Mouse (Mus musculus): ENCODE measurements around the gene Gtpbp3. TPM values are rescaled to one million over a fixed set of nuclear protein-coding genes. Genes with fewer than 3 reads are reported as not detected.
A peak's percentile ranks its signal among the peaks of the same experiment; 100 is the strongest.

Gtpbp3 gene
- total RNA-seq (2021) = 10 to 100 TPM; 19.7 to 22.1 TPM

DNA sequence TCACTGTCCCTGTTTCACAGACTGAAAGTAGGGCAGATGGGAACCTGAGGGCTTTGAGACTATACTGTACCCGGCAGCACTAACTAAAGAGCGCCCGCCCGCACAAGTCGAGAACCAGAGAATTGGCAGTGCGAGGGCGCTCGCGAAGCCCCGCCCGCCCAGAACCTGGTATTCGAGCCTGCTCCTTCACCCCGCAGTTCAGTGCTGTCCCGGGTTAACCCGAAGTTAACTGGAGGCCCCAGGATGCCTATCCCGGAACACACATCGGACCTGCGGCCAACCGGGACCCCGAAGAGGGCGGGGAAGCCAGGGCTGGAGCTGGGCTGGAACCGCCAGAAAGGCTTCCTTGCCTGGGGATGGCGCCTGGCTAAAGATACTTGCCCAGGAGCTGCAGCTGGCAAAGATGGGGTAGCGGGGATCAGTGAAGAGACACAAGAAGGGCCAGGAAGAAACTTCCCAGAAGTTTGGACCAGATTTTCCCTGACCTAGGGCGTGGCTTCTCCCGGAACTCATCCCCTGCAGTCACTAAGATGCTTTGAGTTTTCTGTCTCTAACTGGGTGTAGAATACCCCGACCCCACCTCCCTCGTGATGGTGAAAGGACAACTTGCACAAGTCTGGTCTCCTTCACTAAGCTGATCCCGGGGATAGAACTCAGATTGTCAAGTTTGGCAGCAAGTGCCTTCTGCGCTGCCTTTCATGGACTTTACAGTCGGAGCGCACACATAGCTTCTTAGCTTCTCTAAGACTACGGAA, at the start of gene Gtpbp3:
Gene Gtpbp3 (plus strand): TSS at position 413 of the 755 bp plus-strand sequence.
- peak; percentile 89 to 90 for DNase-seq
- intact Hi-C loops (cut with DNase I) = loop anchor here (5.0 kb wide), 1 partner anchor 34 kb away; no protein-coding TSS in a partner anchor

DNA sequence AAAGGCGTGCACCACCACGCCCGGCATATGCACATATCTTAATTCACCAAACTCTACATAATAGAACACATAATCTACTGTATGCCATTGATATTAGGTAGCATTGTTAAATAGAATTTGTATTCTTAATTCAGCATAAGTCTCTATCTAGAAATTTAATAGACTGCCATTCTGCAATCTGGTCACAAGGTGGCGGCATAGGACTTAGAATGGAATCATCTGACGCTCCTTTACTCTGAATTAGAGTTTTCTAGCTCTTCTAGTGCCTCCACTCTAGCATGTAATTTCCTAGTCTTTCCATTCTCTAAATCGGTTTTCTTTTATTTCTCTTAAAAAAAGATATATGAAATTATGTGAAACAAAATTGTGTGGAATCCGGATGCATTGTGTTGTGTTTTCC, 46.5 kb upstream of the Gtpbp3 start:
- peak; percentile 58 to 80 for DNase-seq
- intact Hi-C loops (cut with DNase I) = loop anchor here (1.0 to 2.0 kb wide), 4 partner anchors 53 to 219 kb away; partner anchors contain the start of gene Fam129c

DNA sequence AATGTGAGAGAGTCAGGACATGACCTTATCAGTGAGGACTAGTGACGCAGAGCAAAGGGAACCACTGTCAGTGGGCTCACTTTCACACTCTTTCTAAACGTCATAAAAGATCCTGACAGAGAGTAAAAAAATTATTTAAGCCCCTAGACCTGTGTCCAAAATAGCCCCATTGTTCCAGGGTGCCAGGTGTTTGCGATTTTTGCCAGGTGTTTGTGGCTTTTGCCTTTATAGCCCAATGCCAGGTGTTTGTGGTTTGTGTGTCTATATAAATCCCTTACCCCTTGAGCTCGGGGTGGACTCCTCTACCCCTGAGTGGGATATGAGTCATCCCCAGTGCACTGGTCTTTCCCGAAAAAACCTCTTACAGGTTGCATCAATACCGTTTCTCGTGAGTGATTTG, 42.8 kb upstream of the Gtpbp3 start:
- no peak for DNase-seq
- intact Hi-C loops (cut with DNase I) = no loop called here

DNA sequence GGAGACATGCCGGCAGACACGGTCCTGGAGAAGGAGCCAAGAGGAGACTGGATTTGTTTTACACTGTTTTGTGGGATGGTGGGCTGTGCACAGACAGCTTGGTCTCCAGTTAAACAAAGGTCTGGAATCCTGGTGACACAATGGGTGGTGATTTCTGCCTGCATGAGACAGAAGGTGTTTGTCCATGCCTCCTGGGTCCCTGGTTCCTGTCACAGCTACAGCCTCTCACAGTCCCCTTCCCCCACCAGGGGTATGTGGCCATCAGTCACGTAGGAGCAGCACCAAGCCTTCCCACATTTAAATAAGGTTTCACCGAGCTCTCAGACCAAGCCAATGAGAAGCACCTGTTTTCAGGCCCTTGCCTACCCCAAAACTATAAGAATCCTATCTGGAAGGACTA, 36.6 kb upstream of the Gtpbp3 start:
- intact Hi-C loops (cut with DNase I) = no loop called here
- DNase-seq = no peak

DNA sequence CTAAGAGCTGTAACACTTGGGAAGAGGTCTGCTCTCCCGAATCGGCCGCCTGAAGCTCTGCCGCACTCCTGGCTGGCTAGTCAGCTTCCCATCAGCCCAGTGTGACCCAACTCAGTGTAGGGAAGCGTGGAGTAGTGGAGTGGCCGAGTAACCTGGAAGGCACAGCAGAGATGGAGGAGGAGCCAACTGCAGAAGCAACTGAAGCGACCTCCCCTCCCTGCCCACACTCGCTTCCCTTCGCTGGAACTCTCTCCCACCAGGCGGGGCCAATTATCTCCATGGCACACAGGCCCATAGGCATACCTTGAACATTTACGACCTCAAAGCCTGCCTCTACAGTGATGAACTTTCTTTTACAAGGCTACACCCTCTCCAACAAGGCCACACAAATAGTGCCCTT, 36.1 kb upstream of the Gtpbp3 start:
- DNase-seq = no peak
- intact Hi-C loops (cut with DNase I) = no loop called here

DNA sequence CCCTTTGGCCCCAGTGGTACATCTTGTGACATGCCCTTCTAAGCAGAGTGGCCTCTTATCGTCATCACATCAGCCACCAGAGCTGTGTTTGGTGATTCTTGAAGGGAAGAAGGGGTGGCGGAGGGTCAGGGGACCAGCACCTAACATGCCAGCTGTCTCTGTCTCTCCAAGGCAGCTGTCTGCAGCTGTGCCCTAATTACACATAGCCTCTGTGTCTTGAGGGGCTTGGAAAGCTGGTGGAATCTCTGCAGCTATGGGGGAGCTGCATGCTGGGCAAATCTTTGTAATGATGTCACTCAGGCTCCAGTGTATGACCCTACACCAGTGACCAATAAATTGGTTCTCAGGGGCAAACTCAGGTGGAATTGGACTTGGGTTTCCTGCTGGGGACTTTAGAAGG, 35.2 kb upstream of the Gtpbp3 start:
- intact Hi-C loops (cut with DNase I) = no loop called here
- no peak for DNase-seq

DNA sequence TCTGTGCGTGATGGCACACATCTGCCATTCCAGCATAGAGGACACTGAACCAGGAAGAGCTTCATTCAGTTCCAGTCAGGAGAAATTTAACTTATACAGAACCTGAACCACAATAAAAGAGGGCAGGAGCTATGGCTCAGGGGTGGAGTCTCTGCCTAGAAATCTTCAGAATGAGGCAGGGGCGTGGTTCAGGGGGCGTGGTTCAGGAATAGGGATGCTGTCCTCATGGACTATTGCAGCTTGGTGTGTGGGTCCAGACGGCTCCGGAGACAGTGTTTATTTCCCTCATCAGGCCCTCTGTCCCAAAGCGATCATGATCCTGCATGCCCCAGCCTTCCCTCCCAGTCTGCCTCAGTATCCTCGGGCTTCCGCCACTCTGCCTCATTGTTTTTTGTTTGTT, 33.2 kb upstream of the Gtpbp3 start:
- no peak for DNase-seq
- intact Hi-C loops (cut with DNase I) = no loop called here

DNA sequence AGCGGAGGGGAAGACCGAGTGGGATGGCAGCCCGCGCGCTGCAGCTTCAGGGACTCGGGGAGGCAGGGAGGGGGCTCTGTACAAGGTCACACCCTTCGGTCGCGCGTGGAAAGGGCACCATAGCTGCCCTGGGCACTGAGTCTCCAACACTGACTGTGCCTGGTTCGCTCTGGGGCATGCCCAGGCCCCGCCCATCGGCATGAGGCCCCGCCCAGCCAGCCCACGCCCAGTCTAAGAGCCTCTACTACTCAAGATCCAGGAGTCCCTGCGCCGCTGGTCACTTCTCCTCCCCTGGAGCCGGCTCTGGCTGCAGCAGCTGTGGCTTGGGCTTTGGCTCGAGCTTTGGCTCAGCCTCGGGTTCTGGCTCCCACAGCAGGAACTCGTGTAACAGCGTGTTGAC, 31.0 kb upstream of the Gtpbp3 start:
- peak in 1 of 2 experiments; percentile 5 for DNase-seq
- intact Hi-C loops (cut with DNase I) = no loop called here

DNA sequence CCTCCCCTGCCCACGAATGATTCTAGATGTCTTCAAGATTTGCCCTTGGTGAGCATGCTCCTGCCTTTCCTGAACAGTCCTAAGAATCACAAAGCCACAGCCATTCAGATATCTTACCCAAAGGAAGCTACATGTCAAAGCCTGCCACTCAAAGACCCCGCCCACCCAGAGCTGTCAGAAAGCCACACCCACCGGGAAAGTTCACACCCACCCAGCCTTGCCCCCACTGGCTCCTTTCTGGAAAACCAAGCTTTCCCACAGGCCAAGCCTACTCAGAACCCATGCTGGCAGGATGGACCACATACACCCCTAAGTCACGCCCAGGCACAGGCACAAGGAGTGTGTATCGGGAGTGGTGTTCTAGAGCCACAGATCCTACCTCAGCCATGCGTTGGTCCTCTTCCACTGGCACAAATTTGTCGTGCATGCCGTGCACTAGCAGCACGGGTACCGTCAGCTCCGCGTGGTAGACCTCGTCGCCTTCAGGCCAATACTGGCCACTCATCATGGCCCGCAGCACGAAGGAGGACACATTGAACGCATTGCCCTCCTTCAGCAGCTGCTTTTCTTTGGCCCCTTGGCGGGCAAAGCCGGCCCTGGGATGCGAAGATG, 30.1 kb upstream of the Gtpbp3 start:
- intact Hi-C loops (cut with DNase I) = no loop called here
- peak in 1 of 2 experiments; percentile 6 for DNase-seq

DNA sequence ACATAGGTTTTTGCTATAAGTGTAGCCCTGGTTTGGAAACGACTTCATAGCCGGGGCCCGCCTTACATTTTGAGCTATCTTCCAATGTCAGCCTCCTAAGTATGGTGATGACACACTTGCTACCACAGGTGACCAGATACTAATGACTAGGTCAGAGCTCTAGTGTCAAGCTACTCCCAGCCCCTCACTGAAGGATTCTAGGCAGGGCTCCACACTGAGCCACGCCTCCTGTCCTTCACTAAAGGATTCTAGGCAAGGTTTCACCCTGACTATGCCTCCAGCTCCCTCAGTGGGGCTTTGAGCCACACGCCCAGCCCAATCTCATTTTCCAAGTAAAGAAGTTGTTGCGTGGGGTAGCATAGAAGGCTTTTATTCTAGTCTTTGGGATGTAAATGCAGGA, 27.2 kb upstream of the Gtpbp3 start:
- intact Hi-C loops (cut with DNase I) = no loop called here

DNA sequence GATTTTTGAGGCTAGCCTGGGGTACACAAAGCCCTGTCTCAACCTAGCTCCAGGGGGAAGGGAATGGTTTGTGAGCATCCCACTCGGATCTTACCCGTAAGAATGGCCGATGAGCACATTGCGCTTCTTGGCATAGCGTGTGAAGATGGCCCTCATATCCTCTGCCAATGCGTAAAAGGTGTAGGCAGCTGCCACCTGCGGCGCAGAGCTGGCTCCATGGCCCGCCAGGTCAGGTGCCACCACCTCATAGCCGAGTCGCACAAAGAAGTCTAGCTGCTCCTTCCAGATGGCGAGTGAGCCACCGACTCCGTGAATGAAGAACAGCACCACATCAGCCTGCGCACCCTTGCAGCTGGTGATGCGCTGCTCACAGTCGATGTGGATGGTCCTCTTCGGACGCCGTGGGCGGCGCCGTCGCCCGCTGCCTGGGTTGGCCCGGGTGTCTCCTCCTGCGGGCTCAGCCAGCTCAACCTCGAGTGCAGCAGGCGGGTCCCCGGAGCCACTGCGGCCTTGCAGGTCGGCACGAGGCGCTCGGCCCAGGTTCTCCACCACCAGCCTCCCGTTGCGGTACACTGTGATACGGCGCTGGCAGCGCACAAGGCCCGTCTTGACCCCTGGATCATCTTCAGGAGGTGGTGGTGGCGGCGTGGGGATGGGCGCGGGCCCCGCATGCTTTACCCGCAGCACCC, 26.6 kb upstream of the Gtpbp3 start:
- DNase-seq = peak in 1 of 2 experiments; percentile 7
- intact Hi-C loops (cut with DNase I) = no loop called here

More for the DNA sequence above, 27.2 kb upstream of the Gtpbp3 start:
- DNase-seq = no peak

DNA sequence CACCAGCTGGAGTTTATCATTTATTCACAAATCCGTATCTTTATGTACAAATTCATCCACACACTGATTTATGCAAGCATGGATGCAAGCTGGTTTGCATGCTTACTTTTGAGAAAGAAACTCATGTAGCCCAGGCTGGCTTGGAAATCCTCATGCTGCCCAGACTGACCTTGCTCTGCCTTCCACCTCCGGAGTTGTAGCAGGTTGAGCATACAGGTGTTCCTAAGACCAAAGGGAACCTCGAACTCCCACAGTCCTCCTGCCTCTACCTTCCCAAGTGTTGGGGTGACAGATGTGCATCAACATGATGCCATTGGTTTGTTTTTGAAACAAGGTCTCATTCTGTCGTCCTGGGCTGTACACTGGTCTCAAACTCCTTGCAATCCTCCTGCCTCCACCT, 25.7 kb upstream of the Gtpbp3 start:
- no peak for DNase-seq
- intact Hi-C loops (cut with DNase I) = loop anchor here (2.0 kb wide), 1 partner anchor 19 kb away; no protein-coding TSS in a partner anchor

DNA sequence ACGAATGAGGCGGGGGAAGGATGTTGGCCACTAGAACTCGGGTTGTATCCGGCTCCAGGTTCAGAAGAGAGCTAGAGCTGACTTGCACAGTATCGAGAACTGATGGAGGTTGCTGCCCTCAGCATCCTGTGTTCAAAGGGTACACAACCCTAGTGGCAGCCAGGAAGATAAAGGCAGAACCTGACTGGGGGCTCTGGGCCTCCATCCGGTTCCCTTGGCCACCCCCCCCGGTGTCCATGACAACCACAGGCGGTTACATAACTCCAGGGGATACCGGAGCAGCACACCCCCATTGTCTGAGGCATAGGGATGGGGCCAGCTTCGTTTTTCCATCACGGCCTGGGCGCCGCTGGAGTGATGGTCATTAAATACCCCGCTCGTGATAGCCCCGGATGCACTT, 25.1 kb upstream of the Gtpbp3 start:
- DNase-seq = peak; percentile 50 to 57
- intact Hi-C loops (cut with DNase I) = loop anchor here (2.0 kb wide), 1 partner anchor 20 kb away; no protein-coding TSS in a partner anchor

DNA sequence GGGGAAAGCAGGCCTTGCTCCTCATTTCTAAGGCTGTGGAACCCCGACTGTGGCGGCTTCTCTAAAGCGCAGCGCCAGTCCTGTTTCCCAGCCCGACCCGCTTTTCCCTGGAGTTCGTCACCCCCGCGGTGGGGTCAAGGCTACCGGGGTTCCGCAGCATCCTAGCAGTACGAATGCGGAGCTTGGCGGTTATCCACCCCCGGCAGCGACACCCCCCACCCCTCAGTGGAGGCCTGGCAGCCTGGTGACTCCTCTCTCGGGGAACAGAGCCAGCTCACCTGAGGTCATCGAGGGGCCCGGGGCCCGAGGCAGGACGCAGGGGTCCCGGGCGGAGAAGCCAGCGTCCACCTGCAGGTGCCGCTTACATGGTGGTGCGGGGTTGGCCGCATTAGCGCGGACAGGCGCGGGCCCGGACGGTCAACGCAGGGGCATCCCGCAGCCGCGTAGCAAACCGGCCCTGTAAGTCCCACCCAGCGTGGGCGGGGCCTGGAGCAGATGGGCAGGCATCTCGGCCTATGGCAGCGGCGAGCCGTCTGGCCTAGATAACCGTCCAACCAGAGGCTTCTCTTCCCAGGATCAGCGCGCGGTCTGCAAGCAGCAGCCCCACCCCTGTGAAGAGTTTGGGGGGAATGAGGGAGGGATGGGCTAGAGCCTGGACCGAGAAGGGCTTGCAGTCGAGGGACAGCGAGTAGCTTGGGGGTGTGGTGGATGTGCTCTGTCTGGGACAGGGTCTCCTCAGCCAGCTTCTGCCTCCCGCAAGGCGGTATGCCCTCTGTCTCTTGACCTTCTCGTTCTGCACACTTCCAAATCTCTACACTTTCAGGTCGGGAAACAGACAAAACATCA, 24.5 kb upstream of the Gtpbp3 start, which contains the start of gene Abhd8:
Gene Abhd8 (minus strand): TSS at position 468 of the 846 bp plus-strand sequence.
- intact Hi-C loops (cut with DNase I) = loop anchor here (2.0 kb wide), 1 partner anchor 21 kb away; no protein-coding TSS in a partner anchor
- DNase-seq = peak; percentile 99

DNA sequence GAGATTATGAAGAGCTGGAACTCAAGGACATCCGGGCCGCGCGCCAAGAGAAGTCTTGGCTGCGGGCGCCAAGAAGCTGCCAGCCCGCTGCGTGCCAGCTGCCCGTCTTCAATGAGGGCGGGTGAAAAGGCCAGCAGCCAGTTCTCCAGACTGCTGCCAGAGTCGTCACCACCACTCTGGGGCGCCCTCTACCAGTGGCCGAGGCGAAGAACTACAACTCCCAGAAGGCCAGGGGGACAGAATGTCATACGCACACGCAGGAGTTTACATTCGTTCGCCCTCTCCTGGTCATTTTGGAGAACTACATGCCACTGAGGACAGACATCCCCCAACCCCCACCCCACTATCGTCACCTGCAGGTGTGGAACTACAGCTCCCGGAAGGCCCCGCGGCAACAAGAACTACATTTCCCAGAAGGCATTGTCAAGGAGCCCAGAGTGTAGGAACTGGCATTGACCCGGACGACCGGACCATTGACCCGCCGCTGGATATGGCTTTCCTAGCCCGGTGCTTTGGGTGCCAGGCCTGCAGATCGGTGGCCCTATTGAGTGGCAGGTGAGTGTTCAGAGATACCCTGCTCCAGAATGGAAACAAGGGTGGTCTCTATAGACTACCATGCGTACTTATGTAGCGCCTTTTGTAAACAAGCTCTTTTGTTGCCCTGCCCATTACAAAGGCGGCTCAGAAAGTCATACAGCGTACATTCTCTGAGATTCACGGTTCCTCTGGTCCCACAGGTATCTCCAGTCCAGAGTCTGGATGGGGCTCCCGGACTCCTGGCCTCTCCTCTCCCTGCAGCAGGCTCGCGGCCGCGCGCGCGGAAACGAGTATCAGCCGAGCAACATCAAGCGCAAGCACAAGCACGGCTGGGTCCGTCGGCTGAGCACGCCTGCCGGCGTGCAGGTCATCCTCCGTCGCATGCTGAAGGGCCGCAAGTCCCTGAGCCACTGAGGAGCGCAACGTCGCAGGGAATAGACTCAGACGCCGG, 23.1 kb upstream of the Gtpbp3 start, which contains the start of gene Mrpl34:
Gene Mrpl34 (plus strand): TSS at position 447 of the 988 bp plus-strand sequence.
- intact Hi-C loops (cut with DNase I) = no loop called here
- DNase-seq = peak; percentile 99

DNA sequence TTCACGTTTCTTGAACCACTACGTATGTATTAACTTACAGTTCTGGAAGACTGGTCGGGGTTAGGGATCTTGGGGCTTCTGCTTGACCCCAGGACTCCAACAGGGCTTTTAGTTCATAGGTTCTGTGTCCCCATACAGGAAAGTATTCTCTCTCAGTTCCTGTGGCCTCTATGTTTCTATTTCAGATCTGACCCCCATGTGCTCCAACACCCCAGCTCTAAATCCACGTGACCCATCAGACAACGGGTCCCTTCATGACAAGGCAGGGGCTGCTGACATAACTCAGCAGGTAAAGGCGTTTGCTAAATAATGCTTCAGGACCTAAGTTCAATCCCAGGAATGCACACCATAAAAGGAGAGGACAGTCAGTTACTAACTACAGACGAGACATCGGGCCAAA, 22.2 kb upstream of the Gtpbp3 start:
- DNase-seq = no peak
- intact Hi-C loops (cut with DNase I) = no loop called here

DNA sequence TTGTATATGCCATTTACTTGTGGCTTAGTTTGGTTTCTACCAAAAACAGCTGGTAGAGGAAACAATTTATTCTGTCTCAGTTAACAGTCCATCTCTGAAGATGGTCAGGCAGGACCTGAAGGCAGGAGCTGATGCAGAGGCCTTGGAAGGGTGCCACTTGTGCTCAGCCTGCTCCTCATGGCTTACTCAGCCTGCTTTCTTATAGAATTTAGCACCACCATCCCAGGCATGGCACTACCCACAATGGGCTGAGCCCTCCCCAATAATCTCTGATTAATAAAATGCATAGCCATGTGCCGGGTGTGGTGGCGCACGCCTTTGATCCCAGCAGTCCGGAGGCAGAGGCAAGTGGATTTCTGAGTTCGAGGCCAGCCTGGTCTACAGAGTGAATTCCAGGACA, 21.7 kb upstream of the Gtpbp3 start:
- no peak for DNase-seq

DNA sequence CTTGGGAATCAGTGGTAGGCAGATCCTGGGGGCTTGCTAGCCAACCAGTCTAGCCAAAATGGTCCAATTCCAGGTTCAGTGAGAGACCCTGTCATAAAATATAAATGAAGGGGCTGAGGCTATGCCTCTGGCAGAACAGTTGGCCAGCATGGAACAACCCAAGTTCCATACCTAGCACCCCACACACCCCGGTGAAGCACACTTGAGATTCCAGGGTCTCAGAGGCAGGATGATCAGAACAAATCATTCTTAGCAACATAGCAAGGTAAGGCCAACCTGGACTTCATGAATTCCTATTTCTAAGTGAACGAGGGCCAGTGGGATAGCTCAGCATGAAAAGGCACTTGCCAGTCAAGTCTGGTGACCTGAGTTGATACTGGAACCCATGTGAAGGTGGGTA, 20.7 kb upstream of the Gtpbp3 start:
- intact Hi-C loops (cut with DNase I) = no loop called here
- no peak for DNase-seq

More for the DNA sequence above, 21.7 kb upstream of the Gtpbp3 start:
- intact Hi-C loops (cut with DNase I) = no loop called here

DNA sequence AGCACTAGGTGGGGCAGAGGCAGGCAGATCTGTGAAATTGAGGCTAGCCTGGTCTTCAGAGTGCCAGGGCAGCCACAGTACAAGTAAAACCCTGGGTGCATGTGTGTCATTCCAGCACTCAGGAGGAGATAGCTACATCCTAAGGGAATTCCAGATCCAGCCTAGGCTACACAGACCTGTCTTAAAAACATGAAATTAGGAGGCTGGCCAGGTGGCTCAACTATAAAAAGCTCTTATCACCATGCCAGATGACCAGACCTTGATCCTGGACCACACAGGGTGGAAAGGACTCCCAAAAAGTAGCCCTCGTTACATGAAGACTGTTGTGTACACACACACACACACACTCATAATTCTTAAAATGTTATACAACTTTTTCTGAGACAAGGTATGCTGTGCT, 19.9 kb upstream of the Gtpbp3 start:
- no peak for DNase-seq
- intact Hi-C loops (cut with DNase I) = no loop called here

Data from heart, postnatal 10 days (tissue).